Mouse (Mus musculus) layer of hippocampus, adult 8-10 months (tissue): ENCODE results near the gene Glud1. TPM values are rescaled to one million over a fixed set of nuclear protein-coding genes. Genes with fewer than 3 reads are reported as not detected.
A peak's percentile ranks its signal among the peaks of the same experiment; 100 is the strongest.

Source experiments
- DNase-seq, 2 experiments: peaks; one replicate each; pipeline ENCODE4 v3.0.0; 2022; ENCODE audit warnings: low spot score in 2 of 2
- total RNA-seq, 4 experiments: library from RNA; stranded (reverse); gene quantifications; 2 replicates each; pipeline ENCODE4 v1.2.4; 2022

The Glud1 gene
- 100 to 1,000 TPM; 294 to 321 (median 311) TPM for total RNA-seq

GRCm38 (mm10) chr14:34310234-34310965 lies at the start of gene Glud1, which contains the start of gene Shld2:
Gene Glud1 (plus strand): TSS chr14:34310727.
Gene Shld2 (minus strand): TSS chr14:34310493.
- DNase-seq = peak; percentile 87 to 91

GRCm38 (mm10) chr14:34268046-34268445 lies 42.5 kb upstream of the Glud1 start:
- DNase-seq = no peak

- no peak for DNase-seq
Observed at GRCm38 (mm10) chr14:34273280-34273679, 37.2 kb upstream of the Glud1 start.

- no peak for DNase-seq
Observed at GRCm38 (mm10) chr14:34274141-34274540, 36.4 kb upstream of the Glud1 start.

- DNase-seq = no peak
Observed at GRCm38 (mm10) chr14:34275225-34275624, 35.3 kb upstream of the Glud1 start.

- no peak for DNase-seq
Observed at GRCm38 (mm10) chr14:34279726-34280125, 30.8 kb upstream of the Glud1 start.

GRCm38 (mm10) chr14:34280798-34281197 lies 29.7 kb upstream of the Glud1 start:
- no peak for DNase-seq

GRCm38 (mm10) chr14:34281736-34282269 lies 28.7 kb upstream of the Glud1 start:
- no peak for DNase-seq

GRCm38 (mm10) chr14:34288396-34288795 lies 22.1 kb upstream of the Glud1 start:
- DNase-seq = no peak

GRCm38 (mm10) chr14:34289259-34290015 lies 21.1 kb upstream of the Glud1 start:
- DNase-seq = no peak

GRCm38 (mm10) chr14:34290229-34290628 lies 20.3 kb upstream of the Glud1 start:
- no peak for DNase-seq

GRCm38 (mm10) chr14:34293641-34294040 lies 16.9 kb upstream of the Glud1 start:
- DNase-seq = no peak

- no peak for DNase-seq
Observed at GRCm38 (mm10) chr14:34296350-34296749, 14.2 kb upstream of the Glud1 start.

- DNase-seq = no peak
Observed at GRCm38 (mm10) chr14:34297038-34297437, 13.5 kb upstream of the Glud1 start.

GRCm38 (mm10) chr14:34297634-34298033 lies 12.9 kb upstream of the Glud1 start:
- DNase-seq = no peak

- DNase-seq = no peak
Observed at GRCm38 (mm10) chr14:34298871-34299700, 11.4 kb upstream of the Glud1 start.

GRCm38 (mm10) chr14:34302681-34303242 lies 7.8 kb upstream of the Glud1 start:
- no peak for DNase-seq

GRCm38 (mm10) chr14:34303265-34303680 lies 7.3 kb upstream of the Glud1 start:
- DNase-seq = no peak

- no peak for DNase-seq
Observed at GRCm38 (mm10) chr14:34309266-34309665, 1.3 kb upstream of the Glud1 start.

GRCm38 (mm10) chr14:34309907-34310233 lies 657 bp upstream of the Glud1 start:
- no peak for DNase-seq

GRCm38 (mm10) chr14:34311021-34311631 lies 599 bp downstream of the Glud1 start:
- DNase-seq = peak; percentile 20 to 26
